In the genomic region with DNA sequence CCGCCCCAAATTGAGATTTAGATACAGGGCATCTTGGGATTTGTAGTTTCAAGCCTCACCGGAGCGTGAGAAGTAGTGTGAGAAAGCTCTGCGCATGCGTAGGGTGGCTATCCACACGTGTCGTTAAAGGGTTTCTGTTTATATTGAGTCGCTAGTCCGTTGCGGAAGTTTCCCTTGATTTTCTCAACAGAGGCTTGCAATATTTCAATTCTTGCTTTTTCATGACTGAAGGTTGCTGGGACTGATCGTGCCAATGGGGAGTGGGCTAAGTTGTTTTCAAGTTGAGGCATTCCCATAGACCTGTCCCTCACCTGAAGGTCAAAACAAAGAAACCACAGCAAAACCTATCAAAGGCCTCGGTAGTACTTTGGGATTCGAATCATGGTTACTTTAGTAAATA, we compare ENCODE assay signal across 9 mouse cellular contexts. TPM values are rescaled to one million over a fixed set of nuclear protein-coding genes. Genes with fewer than 3 reads are reported as not detected.
DNase-seq lines count a peak whose midpoint lies in the region; ATAC-seq lines count a peak whose summit lies in the region.
"Had no signal": no experiment of that assay in that cellular context is flagged by ENCODE, and none has a peak within 500 bp of the region (broad histone marks: within the 10 kb centered on the region; RNA-seq: fewer than 3 reads in every experiment).

No protein-coding gene starts in this region.

- no peak for ATAC-seq in lung, embryonic 16.5 days (ENCODE audit: low read depth)
- peak; percentile 52; the same call in 1 of the 2 replicates for ATAC-seq in neutrophil, adult 5-6 weeks (ENCODE audit: extremely low read depth, insufficient number of reproducible peaks, low FRiP score, poor library complexity, severe bottlenecking)

- H3K27me3 ChIP-seq in lung, embryonic 16.5 days (ENCODE audit: control insufficient read depth, insufficient read depth, low read depth, low read length), result no peaks in the 10 kb centered on the region

- peaks cover 15% of the 10 kb centered on the region for H3K4me1 ChIP-seq in lung, embryonic 16.5 days (replicated peaks; ENCODE audit: control insufficient read depth, insufficient read depth, low read length)

- H3K9me3 ChIP-seq in lung, embryonic 16.5 days (ENCODE audit: control insufficient read depth, low read length), result no peaks in the 10 kb centered on the region

- peak; percentile 63 to 73 for DNase-seq in CD8-positive naive resting alpha-beta T cell, adult 2 months (ENCODE audit: low read depth in 2 of 2, low spot score in 2 of 2)
- peak; percentile 93 for DNase-seq in brain, adult 2 months (ENCODE audit: low read depth, low spot score)
- DNase-seq in fibroblast of lung, adult 2 months (ENCODE audit: low read depth), result peak; percentile 25
- peak; percentile 80 for DNase-seq in heart, postnatal 4 days
- peak; percentile 57 to 69 for DNase-seq in layer of hippocampus, adult 8-10 months (ENCODE audit: low spot score in 2 of 2)
- peak; percentile 64 to 77 for DNase-seq in thymus, adult 18-20 months

- H3K4me3 ChIP-seq in lung, embryonic 16.5 days (ENCODE audit: low read length), result peak overlapping the region; percentile 83

- under 1% methylated on average over 13 of the region's 13 CpGs for WGBS in lung, embryonic 16.5 days

- H3K27ac ChIP-seq in lung, embryonic 16.5 days (ENCODE audit: low read length), result peak overlapping the region; percentile 50; the same call in 1 of the 2 replicates

- H3K36me3 ChIP-seq in lung, embryonic 16.5 days (ENCODE audit: control insufficient read depth, insufficient read depth, low read length), result peaks cover 30% of the 10 kb centered on the region

- H3K9ac ChIP-seq in lung, embryonic 16.5 days (ENCODE audit: low read length), result peak overlapping the region; percentile 94

- H3K4me2 ChIP-seq in lung, embryonic 16.5 days (ENCODE audit: low read depth, low read length), result peak overlapping the region; percentile 91

RNA-seq across cellular contexts. Expression of gene Tnpo2, which starts 2.0 kb away (rescaled TPM):
- total RNA-seq in heart, postnatal 4 days (2021), result 10 to 100 TPM; 36.4 to 41.0 TPM
- total RNA-seq in layer of hippocampus, adult 8-10 months (2022), result 100 to 1,000 TPM; 146 to 188 (median 162) TPM
- polyA plus RNA-seq in lung, embryonic 16.5 days (2015; fragmentation: Nextera tagmentation; extraction: Ambion mirVana), result 27.7 and 29.5 TPM in 2 replicates
- 16.9 TPM in 2 replicates for total RNA-seq in neutrophil, adult 5-6 weeks (2017)

RNA-seq across cellular contexts. Expression of gene Trir, which starts 8.1 kb away (rescaled TPM):
- total RNA-seq in heart, postnatal 4 days (2021), result 100 to 1,000 TPM; 132 to 133 TPM
- total RNA-seq in layer of hippocampus, adult 8-10 months (2022), result 100 to 1,000 TPM; 105 to 121 (median 116) TPM
- 92.1 and 101 TPM in 2 replicates for polyA plus RNA-seq in lung, embryonic 16.5 days (2015; fragmentation: Nextera tagmentation; extraction: Ambion mirVana)
- 124 and 193 TPM in 2 replicates for total RNA-seq in neutrophil, adult 5-6 weeks (2017)

RNA-seq across cellular contexts. Expression of gene Asna1, which starts 9.7 kb away (rescaled TPM):
- 10 to 100 TPM; 82.3 to 85.2 TPM for total RNA-seq in heart, postnatal 4 days (2021)
- 100 to 1,000 TPM; 118 to 124 (median 122) TPM for total RNA-seq in layer of hippocampus, adult 8-10 months (2022)
- polyA plus RNA-seq in lung, embryonic 16.5 days (2015; fragmentation: Nextera tagmentation; extraction: Ambion mirVana), result 121 and 122 TPM in 2 replicates
- 38.9 and 43.1 TPM in 2 replicates for total RNA-seq in neutrophil, adult 5-6 weeks (2017)

RNA-seq across cellular contexts. Expression of gene Best2, which starts 20.4 kb away (rescaled TPM):
- not detected for total RNA-seq in heart, postnatal 4 days (2021)
- not detected for total RNA-seq in layer of hippocampus, adult 8-10 months (2022)
- polyA plus RNA-seq in lung, embryonic 16.5 days (2015; fragmentation: Nextera tagmentation; extraction: Ambion mirVana), result not detected in 2 replicates
- not detected in 2 replicates for total RNA-seq in neutrophil, adult 5-6 weeks (2017)
- total RNA-seq: adrenal gland, postnatal 4 days had no signal

RNA-seq across cellular contexts. Expression of gene Fbxw9, which starts 25.1 kb away (rescaled TPM):
- total RNA-seq in heart, postnatal 4 days (2021), result 10 to 100 TPM; 14.1 to 15.1 TPM
- 10 to 100 TPM; 18.1 to 24.4 (median 23.6) TPM for total RNA-seq in layer of hippocampus, adult 8-10 months (2022)
- polyA plus RNA-seq in lung, embryonic 16.5 days (2015; fragmentation: Nextera tagmentation; extraction: Ambion mirVana), result 28.2 and 29.9 TPM in 2 replicates
- 6.3 and 7.9 TPM in 2 replicates for total RNA-seq in neutrophil, adult 5-6 weeks (2017)

Comparison
In these comparisons a context has a peak if more than half of its experiments do, and no peak if none do; other contexts are left out.
1. DNase-seq: peak in every context shown above with its lines; median percentile 93 in brain, adult 2 months; 80 in heart, postnatal 4 days; 70 in thymus, adult 18-20 months; 68 in CD8-positive naive resting alpha-beta T cell, adult 2 months; 63 in layer of hippocampus, adult 8-10 months; 25 in fibroblast of lung, adult 2 months.